Mouse (Mus musculus) ZHBTc4 (cell line): Measurements from ENCODE around the gene Pdcd11.

Experiments
- DNase-seq: peaks from one replicate; pipeline ENCODE4 v3.0.0-alpha.2; 2011; ENCODE audit warnings: low read depth, low spot score

Gene Pdcd11

DNA sequence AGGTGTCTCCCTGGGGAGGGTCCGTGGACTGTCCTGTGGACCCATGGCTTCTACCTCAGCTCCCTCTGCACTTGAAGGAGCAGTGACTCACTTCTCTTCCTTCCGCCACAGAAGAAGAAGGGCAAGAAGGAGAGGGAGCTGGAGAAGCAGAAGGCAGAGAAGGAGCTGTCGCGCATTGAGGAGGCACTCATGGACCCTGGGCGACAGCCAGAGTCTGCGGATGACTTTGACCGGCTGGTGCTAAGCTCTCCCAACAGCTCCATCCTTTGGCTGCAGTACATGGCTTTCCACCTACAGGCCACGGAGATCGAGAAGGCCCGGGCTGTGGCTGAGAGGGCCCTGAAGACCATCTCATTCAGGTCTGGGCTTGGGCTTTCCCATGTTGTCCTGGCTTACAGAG, 37.6 kb downstream of the Pdcd11 start:
- DNase-seq = no peak

DNA sequence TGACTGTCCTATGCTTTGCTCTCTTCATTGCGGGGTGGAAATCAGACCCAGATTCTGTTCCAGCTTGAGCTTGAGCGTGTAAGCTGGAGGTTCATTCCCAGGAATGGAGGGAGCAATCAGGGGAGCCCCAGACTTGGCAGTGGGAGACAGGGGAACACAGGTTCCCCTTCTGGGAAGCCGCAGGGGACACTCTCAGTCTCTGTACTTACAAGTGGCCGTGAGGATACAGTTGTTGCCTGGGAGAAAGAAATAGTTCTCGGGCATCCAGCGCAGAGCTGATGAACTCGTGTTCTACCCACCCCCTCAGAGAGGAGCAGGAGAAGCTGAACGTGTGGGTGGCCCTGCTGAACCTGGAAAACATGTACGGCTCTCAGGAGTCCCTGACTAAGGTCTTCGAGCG, 38.3 kb downstream of the Pdcd11 start:
- DNase-seq = no peak

DNA sequence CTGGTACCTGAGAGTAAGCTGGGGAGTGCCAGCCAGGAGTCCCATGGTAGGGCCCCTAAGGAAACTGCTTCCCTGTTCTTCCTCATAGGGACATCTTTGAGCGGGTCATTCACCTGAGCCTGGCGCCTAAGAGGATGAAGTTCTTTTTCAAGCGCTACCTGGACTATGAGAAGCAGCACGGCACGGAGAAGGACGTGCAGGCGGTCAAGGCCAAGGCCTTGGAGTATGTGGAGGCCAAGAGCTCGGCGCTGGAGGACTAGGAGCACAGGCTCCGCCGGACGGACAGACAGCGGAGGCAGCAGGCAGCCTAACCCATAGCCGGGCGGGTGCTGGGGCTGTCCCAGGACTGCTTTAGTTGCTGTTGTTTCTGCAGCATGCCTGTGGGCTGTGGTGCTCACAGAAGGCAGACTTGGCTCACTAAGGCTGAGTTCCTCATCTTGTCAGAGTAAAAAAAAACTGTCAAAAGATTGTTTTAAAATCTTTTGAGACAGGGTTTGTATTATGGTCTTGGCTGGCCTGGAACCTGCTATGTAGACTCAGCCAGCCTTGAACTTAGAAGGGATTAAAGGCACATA, 40.1 kb downstream of the Pdcd11 start:
- peak; percentile 37 for DNase-seq

DNA sequence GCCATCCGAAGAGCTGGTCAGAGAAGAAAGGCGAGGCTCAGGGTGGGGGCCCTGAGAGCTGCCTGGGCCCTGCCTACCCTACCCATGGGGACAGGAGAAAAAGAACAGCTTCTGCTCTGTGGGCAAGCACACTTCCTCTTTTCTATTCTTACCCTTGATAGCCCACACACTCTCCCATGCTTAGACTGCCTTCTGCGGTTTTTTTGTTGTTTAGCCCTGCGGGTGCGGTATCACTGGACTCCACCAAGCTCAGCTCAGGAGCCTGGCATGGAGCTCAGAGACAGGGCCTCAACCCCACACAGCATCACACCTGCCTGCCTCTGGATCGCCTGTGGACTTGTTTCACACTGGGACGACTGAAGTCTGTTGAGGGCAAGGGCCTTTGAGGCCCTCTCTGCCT, 42.6 kb downstream of the Pdcd11 start:
- DNase-seq = no peak

DNA sequence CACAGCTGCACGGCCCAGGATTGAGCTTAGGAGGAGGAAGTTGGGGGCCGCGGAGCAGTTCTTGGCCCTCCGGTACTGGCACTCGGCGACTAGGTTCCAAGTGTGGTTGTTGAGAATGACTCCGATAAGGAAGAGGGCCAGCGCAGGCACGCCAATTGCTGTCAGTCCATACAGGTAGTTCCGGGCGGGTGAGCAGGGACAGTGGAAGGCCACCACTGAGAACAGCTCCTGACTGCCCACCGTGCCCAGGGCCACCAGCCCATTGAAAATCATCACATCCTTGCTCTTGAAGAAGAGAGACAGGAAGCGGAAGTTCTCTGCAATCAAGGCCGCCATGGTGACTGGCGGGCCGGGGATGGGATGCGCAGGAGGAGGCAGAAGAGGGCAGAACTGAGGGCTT, 45.0 kb downstream of the Pdcd11 start:
- peak; percentile 53 for DNase-seq

DNA sequence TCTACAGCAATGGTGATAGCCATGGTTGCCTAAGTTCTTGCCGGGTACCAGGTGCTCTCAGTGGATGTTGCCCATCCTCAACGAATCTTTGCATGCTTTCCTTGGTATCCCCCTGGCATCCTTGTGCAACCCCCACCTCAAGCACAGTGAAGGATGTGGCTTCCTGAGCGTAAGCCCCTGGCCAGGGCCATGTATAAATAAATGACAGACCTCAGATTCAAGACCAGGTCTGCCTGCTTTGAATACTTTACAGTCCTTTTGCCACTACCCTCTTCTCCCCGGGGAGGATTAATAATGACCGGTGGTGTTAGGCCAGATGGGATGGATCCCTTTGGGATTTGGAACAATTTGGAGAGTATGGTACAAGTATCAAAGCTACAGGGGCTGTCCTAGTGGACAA, 45.6 kb downstream of the Pdcd11 start:
- no peak for DNase-seq

DNA sequence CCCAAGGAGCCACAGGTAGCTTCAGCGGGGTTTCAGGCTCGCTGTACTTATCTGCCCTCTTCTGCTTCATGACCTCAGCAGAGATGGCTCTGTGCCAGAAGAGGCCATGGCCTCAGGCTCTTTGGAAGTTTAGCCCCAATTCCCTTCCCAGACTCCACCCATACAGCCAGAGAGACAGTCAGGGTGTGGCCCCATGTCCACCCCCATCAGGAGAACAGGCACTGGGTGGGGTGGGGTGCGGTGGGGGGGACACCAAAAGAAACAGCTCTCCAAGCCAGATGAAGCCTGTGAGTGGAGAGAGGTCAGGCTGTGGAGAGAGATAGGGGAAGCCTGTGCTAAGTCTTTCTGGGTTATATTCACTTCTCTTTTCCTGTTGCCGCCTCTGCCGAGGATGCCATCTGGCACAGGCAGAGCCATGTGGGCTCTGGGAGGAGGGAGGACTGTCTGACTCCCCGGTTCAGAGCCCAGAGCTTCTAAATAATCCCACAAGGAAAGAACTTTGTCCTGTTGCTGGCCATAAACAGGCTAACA, 46.5 kb downstream of the Pdcd11 start:
- DNase-seq = peak; percentile 94

DNA sequence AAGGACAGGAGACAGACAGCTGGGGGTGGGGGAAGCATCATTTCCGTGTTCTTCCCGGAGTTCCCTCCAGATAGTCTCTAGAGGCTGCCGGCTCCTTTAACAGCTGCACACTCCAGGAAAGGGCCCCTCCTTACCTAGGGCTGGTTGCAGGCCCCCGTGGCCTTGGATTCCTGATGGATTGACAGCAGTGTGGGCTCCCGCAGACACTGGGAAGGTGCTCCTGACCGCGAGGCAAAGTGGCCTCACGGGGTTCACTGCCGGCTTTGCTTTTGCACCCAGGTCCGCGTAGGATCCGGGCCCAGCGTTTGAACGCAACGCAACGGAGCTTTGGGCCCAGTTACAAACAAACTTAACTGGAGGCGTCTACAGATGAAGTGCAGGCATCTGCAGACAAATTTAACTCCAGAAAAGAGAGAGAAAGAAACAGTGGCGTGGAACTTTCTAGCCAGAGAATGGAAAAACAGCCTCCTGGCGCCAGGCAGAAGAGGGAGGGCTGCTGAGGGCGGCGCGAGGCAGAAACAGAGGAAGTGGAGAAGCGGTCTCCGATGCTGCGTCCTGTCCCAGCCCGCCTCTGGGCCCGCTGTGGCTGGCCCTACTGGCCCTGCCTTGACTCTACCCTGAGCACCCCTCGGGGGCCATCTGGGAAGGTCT, 47.3 kb downstream of the Pdcd11 start, which contains the start of gene Calhm2:
TSS of gene Calhm2 (minus strand) at position 524 of the 651 bp plus-strand sequence.
- peak; percentile 45 for DNase-seq

DNA sequence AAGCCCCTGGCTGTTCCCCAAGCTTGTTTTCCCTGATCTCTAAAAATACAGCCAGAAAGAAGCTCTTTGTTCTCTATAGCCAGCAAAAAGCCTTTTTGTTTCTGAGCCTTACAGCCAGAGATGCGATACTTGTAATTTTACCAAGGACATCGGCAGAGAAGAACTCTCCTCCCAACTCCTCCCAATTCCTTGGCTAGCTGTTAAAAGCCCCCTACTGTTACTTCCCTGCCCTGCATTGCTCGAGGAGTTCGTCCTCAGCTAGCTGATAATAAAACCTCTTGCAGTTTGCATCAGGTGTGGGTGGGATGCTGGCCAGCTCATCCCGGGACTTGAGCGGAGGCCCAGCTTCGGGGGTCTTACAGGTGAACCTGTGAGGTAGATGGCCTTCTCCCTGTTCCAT, 49.0 kb downstream of the Pdcd11 start:
- DNase-seq = peak; percentile 55

DNA sequence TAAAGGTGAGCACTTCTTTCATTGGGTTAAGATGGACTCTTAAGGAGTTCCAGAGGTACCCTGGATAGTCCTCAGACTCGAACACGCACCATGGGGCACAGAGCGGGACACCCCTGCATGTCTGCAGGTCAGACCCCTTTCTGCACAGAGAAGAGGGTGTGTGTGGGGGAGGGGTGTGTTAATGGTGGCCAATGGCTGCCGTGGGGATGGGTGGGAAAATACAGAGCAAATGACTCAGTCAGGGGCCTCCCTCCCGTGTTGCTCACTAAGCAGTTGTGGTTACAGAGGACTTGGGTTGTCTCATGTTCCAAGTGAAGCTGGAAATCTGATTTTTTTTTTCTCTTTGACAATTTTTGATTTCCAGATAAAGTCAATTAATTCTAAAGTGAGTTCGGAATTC, 51.9 kb downstream of the Pdcd11 start:
- no peak for DNase-seq

DNA sequence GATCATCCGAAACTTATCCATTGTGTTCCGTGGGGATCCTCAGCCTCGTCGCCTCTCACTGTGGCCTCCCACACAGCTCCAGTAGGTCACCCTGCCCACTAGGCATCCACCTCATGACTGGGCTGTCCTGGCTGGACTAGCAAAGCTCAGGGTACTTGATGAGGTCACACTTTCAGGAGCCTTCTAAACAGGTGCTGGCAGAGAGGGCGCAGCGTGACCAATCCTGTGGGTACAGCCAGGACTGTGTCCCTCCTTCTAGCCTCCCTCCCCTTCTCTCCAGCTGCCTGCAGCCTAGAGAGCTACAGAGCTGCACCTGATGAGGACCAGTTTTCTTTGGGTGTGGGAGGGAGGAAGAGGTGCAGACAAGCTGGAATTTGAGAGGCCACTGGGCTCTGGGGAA, 53.6 kb downstream of the Pdcd11 start, which contains the start of gene Calhm1:
TSS of gene Calhm1 (minus strand) at position 101 of the 400 bp plus-strand sequence.
- no peak for DNase-seq

DNA sequence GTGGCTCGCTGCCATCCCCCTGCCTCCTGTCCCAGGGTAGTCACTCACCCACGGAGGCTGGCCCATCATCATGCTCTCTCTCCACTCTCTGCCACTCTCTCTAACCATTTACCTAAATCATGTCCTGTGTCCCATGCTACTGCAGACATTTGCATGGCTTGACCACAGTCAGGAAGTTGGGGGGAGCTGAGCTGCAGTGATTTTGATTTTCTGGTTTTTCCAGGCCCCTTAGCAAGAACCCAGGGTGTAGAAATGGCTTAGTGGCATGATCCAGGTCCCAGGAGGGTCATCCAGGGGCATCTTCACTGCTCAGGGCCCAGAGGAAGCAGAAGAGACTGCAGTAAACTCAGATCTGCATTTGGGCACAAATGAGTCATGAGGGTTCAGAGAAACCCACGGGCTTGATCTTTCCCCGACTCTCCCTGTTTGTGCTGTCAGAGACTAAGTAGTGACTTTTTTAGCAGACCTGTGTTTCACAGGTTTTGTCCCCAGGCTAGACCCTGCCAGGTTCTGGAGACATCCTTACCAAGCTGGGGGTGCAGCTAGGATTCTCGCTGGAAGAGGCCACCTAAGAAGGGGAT, 57.8 kb downstream of the Pdcd11 start:
- no peak for DNase-seq

DNA sequence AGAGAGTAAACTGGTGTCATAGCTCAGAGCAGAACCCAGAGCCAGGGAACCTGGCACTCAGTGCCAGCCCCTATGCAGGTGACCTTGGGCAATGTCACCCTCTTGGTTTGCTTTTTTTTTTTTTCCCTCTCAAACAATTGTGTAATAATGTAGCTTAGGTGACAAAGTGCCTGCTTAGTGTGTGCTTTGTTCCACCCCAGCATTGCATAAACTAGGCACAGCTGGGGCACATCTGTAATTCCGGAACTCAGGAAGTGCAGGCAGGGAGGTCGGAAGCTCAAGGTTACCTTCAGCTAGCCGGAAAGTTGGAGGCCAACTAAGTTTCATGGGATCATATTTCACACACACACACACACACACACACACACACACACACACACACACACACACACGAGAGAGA, 59.3 kb downstream of the Pdcd11 start:
- DNase-seq = peak; percentile 75

DNA sequence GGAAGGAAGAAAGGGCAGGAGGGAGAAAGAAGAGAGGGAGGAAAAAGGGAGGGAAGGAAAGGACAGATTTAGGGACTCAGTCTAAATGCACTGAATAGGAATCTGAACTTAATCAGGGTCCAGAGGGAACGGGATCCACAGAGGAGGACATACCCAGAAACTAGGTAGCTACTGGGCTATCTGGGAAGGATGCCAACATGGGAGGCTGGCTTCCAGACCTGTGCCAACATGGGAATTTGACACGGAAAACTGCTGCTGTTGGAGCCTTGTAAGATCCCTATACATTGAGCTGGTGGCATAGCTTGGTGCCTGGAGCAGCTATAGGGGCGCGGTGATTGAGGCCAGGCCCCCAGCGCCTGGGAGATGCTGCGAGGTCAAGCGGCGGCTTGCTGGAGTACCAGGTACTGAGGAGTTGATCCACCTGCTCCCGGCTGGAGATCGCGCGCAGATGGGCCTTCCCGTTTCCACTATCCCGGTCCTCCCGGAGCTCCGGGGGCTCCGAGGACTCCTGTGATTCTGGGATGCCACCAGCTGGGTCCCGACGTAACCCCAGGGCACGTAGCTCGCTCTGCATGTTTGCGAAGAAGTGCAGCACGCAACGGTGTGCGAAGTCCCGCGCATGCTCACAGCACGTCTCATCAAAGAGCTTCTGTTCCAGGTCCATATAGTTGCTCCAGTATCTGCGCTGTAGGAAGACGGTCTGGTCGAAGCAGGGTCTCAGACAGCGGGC, 60.9 kb downstream of the Pdcd11 start:
- peak; percentile 60 for DNase-seq

DNA sequence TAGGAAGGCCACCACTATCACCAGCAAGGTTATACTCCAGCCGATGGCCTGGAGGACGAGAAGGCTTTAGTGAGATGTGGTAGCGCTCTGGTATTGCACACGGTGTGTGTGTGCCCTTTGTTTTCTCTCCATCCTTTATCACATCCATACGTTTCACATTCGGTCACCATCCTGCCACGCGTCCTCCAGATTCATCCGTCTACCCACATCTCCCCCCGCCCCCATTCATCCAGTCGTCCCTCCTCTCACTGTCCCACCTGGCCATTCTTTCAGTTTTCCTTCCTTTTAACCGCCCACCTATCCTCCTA, 61.4 kb downstream of the Pdcd11 start:
- DNase-seq = no peak

DNA sequence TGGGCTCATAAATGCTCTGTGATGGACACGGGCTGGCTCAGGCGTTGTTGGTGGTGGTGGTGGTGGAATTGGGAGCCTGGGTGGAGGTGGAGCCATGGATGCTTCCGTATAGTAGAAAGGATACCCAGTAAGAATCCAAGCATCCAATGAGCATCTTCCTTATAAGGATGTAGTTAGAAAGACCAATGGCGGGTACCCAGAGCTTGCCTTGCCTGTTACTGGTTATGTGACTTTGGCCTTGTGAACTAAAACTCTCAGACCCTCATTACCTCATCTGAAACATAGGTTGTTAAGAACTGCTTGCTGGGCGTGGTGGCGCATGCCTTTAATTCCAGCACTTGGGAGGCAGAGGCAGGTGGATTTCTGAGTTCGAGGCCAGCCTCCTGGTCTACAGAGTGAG, 63.2 kb downstream of the Pdcd11 start:
- peak; percentile 66 for DNase-seq

DNA sequence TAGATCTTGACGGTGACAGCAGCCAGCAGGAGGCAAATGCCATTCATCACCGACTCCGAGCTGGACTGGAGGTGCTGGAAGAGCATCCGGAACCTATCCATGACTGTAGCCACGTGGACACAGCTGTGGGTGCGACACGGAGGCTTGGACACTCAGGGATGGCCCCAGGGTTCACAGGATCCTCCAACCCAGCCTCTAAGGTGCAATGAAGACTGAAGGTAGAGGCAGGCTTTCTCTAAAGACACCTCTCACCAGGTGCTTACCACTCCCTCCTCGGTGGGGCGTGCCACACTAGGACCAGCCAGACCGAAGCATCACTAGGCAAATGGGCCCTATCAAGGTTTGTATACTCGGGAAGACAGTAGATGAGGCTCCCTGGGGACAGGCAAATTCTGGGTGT, 67.1 kb downstream of the Pdcd11 start, which contains the start of gene Calhm3:
TSS of gene Calhm3 (minus strand) at position 101 of the 400 bp plus-strand sequence.
- DNase-seq = peak; percentile 51

DNA sequence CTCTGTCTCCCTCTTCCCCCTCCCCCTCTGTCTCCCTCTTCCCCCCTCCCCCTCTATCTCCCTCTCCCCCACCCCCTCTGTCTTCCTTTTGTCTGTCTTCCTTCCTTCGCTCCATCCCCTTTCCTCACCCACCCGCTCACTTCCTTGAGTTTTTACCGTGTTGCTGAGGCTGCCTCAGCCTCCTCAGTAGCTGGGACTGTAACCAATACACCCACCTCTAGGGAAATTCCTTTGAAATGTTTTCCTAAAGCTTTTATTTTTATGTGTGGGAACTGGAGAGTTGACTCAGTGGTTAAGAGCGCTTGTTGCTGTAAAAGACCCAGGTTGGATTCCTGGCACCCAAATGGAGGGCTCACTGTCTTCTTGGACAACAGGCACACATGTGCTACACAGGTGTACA, 71.1 kb downstream of the Pdcd11 start:
- DNase-seq = no peak

DNA sequence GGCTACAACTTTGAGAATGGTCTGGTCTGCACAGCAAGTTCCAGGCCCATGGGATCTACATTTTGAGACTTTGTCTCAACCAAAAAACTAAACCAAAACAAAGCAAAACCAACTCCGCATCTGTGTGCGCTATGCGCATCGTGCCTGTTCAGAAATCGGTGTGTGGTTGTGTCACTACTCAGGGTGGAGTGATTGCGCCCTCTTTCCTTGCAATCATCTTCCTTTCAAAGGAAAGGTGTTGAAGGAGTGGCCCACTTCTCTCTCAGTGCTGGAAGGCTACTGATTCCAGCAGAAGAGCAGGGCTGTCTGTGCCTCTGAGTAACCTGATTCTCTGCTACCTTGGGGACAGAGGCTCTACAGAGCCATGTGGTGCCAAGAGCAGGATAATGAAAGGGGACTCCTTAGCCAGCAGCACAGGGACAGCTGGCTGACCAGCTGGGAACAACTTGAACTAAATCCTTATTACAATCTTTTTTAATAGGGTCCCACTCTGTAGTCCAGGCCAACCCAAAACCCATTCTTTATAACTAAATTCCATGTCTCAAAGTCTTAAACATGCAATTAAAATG, 72.7 kb downstream of the Pdcd11 start:
- DNase-seq = peak; percentile 73

DNA sequence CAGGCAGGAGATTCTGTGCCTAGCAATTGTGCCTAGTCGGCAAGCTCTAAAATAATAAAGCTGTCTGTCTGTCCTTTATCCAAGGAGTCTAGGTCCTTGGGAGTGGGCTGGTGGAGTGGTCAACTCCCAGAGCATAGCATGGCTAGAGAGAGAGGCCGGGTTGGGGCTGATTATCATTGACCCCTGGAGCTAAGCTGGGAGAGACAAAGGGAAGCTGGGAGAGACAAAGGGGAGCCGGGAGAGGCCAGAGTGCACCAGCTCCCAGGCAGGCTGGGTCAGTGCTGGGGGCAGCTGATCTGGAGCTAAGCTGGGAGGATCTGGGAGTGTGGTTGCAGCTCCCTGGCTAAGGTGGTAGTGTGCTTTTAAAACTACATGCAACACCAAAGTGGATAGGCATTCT, 76.2 kb downstream of the Pdcd11 start:
- DNase-seq = no peak

DNA sequence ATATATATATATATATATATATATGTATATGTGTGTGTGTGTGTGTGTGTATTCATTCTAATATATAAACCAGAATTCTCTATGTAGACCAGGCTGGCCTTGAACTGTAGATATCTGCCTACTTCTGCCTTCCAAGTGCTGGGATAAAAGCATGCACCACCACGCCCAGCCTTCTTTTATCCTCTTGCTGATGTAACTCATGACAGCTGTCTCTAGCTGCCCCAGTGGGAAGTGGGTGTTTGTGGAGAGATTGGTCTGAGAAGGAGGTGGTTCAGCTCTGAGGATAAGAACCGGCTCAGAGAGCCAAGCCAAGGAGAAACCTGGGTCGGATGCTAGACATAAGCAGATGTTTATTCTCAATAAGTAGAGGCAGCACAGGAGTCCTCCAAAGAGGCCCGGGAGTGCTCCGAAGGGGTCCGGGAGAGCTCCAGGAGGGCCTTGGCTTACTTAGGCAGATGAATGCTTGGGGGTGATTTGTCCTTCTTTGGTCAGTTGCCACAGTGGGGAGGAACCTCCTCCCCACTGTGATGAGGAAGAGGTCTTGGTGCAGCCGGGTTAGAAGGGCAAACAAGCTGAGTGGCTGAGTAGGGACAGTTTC, 77.1 kb downstream of the Pdcd11 start:
- no peak for DNase-seq

DNA sequence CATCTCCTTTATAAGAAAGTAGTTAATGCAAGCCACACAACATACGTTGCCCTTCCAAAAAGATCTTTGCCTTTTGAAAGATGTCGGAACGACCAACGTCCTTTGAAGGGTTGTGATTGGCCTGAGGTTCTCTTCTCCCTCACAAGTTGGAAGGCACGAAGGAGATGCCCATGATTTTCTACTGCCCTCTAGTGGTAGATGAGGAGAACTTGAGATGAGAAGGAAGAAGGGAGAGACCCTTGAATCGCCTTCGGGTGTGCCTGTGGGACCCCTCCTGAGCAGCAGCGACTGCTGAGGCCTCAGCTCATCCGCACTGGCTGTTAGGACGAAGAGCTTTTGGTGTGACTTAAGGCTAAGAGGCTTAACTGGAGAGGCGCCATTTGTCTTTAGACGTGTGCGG, 77.7 kb downstream of the Pdcd11 start:
- peak; percentile 87 for DNase-seq
